Mouse (Mus musculus) embryo, embryonic 10.5 days (tissue): ENCODE measurements at regions not wholly inside any gene's neighbourhood (a gene's known extent, or its start where the extent isn't known, plus 50 kb on each side); places are given as distances from the start of the nearest gene placed in this dataset.
A peak's percentile ranks its signal among the peaks of the same experiment; 100 is the strongest.

ENCODE experiments used
- DNase-seq: peaks from one replicate; pipeline ENCODE4 v3.0.0-alpha.2; 2015; ENCODE audit warnings: low spot score

DNA sequence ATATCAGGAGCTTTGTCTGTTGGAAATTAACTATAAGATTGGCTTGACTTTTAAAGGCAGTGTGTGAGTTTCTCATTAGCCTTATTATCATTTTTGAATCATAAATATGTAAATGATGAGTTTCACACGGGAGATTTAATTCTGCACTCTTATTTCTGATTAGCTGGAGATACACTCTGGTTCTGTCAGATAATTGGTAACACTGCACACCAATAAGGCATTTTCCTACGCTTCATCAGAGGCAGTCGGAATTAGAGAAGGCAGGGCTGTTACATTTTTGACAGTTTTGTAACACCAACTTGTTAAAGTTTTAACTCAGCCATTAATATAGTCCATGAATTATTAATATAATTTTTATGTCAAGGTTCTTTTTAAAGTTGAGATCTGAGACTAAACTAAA, 347.3 kb downstream of the Zfp352 start:
- no peak for DNase-seq

DNA sequence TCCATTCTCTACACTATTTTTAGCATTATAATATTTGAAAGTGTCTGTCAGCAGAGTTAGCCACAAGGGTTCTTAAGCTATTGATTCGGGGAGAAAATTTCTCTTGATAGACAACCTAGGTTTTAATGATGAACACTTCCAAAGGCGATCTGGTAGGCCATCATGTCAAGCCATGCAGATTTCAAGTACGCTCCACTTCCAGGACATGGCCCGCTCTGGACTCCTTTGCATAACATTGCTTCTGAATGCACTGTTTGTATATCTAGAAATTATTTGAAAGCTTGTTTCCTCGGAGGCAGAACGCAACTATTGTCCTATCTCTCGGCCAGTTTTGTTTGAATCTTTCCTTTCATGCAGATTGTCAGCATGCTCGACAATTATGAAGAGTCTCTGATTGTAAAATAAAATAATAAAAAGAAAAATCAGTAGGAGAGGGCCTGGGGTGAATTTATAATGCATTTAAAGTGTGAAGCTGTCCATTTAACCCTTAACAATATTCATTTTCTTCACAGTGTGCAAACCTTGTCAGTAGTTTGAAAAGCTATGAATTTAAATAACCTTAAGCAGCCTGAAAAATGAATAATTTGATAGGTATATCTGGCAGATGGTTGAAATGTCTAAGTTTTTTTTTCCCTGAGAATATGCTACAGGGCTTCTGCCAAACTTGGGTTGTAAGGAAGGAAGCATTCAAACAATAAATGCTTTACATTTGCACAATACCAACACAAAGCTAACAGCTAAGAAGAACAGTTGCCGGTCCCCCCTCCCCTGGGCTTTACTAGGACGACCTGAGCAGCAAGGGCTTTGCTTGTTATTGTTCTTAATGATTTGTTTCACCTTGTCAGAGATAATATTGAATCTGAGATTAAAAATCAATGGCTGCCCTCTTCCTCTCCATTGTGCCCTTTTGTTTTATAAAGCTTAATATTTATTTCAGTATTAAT, 357.8 kb downstream of the Zfp352 start:
- no peak for DNase-seq

DNA sequence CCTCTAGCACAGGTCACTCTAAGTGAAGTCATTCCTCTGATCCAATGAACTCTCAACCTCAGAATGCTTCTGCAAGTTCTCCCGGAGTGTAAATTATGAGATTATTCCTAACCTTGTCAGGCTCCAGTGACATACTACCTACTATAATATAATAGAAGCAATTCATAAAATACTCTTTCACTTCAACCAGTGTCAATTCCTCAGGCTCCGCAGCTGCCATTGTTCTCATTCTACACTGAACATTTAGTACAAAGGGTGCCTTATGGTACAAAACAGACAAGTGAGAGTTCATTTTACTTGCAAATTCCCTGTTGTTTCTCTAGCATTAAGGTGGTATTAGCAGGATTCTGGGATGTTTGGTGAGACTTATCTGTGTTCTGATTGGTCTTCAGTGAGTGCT, 379.7 kb downstream of the Zfp352 start:
- DNase-seq, result peak; percentile 2

DNA sequence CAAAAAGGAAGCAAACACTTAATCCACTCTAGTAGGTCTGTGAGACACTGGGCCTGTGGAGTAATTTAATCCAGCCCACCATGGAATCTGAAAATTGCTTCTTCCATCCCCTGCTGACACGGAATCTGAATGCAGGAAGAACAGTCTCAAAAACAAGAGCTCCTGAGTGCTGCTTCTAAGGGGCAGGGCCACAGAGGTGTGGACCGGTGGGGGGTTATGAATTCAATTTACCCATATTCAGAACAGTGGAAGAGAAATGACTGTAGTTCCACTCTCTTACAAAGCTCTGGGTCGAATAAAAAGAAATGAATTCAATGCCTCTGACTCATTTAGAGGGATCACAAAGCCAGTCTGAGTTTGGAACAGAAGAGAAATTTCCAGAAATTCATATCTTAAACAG, 390.3 kb downstream of the Zfp352 start:
- DNase-seq, result no peak

DNA sequence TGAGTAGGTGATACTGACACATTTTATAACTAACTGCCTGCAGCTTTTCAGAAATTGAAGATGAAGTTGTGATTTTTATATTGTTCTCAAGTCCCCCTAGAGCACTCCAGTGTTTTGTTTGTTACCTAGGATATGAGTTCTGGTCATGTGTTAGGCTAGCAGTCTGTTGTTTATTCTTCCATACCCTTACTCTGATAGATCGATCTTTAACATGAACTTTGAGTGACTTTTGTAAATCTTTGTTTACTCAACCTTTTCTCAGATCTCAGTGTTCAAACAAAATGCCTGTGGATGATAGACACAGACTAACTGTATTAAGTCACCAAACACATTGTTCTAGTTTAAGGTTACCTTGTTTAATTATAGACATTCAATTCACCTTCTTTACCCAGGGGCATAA, 409.3 kb downstream of the Zfp352 start:
- no peak for DNase-seq

DNA sequence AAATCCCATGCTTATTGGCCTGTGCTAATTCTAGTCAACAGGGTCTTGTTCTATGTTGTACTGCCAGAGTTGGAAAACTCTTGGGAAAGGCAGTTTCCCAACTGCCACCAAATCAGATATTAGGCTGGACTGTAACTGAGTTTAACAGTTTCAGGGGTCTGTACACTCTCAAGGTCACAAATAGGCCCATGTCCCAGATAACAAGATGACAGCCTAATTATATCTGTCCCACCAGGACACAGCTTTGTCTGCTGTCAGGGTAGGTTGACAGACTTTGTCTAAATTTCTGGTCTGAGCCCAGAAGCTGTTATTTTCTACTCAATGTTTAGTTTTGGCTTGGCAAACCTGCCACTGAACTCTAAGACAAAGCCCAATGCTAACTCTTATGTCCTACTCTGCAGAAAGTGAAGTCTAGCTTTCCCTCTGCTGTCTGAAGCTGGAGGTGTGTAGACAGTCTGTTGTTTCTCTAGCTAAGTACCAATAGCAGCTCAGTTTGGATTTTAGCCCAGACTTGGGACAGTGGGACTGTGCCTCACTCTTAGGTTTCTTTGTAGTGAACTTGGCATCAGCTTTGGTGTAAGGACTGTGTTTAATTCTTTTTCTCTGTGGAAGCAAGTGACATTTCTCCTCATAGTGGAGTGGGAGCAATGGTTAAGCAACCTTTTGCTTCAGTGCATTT, 453.8 kb downstream of the Zfp352 start:
- no peak for DNase-seq

DNA sequence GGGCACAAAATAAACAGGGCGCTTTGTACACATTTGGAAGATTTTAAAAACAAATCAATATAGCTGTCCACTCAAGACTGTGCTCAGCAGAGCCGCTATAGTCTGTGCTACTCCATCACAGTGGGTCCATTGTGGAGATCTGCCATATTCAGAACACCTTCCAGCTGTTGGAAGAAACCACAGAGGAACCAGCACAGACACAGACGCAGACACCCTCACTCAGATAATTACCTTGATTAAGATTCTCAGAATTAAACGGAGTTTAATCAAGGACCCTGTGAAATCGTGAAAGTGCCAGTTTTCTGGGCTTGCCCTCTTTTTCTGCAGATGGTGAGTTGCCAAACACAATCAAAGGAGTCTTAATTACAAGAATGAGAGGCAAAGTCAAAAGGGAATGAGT, 478.3 kb downstream of the Zfp352 start:
- DNase-seq, result no peak

DNA sequence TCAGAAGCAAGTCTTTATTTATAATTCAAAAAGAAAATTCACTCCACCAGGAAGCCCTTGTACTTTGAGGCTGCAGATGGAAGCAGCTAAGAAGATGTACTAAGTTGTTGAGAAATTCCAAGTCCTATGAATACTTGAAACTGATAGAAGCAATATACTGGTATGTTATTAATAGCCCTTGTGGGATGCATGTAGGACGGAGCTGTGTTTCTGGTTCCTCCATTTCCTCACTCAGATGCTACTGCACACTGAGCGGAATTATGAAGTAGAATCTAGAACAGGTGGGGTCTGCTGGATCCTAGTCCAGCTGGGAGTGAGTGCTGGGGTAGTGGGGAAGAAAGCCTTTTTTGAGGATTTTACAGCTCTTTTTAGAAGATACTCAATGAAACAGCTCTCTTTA, 510.5 kb downstream of the Zfp352 start:
- DNase-seq, result no peak

DNA sequence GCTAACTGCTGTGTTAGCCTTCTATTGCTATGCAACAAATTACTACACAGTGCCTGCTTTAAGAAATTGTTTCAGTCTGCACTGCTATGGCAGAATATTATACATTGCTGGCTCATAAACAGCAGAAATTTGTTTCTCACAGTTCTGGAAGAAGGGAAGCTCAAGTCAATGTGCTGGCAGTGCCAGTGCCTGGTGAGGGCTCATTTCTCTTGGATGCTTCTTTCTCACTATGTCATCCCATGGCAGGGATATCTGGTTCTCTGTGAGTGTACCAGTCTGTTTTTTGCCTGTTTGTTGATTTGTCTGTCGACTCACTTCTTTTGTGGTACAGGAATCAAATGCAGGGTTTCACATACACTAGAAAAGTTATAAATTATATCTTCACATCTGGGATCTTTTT, 516.2 kb downstream of the Zfp352 start:
- no peak for DNase-seq

DNA sequence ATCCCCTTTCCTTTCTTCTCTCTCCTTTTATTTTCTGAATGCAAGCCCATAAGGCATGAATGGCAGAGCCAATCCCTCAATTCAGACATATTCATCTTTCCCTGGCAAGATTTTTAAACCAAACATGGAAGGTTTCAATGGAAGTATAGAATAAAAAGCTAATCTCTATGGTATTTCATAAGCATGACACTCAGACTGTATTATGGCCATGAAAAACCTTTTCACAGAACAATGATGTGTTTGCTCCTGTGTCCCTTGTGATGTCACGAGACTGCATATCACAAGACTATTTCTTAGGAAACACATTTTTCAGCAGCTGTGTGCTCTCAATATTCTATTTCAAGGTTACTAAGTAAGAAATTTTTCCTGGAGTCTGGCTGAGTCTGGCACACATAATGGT, 525.5 kb downstream of the Zfp352 start:
- DNase-seq, result no peak
